Mouse (Mus musculus): ENCODE results near the gene Gm2a. TPM values are rescaled to one million over a fixed set of nuclear protein-coding genes. Genes with fewer than 3 reads are reported as not detected.

Gene Gm2a
- polyA plus RNA-seq, 1 experiment from 2014 or later: 23.2 TPM

GRCm38 (mm10) chr11:55137646-55138045 lies 39.7 kb downstream of the Gm2a start:
- no peak overlapping the region for H3K4me2 ChIP-seq
- no peak overlapping the region for H3K9ac ChIP-seq
- ATAC-seq (replicated peaks): no peak

DNA sequence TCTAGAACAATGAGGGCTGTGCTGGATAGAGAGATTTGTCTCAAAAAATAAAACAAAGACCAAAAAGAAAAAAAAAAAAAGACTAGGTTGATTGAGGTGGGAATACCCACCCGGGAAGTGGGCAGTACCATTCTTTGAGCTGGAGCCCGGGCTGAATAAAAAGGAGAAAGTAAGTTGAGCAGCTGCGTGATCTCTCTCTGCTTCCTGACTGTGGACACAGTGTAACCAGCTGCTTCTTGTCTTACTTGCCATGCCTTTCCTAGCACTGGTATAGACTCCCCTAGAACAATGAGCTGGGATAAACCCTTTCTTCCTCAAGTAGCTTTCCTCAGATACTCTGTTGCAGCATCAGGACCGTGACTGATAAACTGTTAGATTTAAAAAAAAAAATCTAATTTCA lies 43.6 kb downstream of the Gm2a start:
- 79% methylated on average over 4 of the region's 4 CpGs for whole genome bisulfite sequencing
- no peaks in the 10 kb centered on the region for H3K9me3 ChIP-seq

More at GRCm38 (mm10) chr11:55137646-55138045, 39.7 kb downstream of the Gm2a start:
- H3K9me3 ChIP-seq: no peaks in the 10 kb centered on the region
- no peak overlapping the region for H3K27ac ChIP-seq
- no peaks in the 10 kb centered on the region for H3K4me1 ChIP-seq
- H3K27me3 ChIP-seq (replicated peaks): no peaks in the 10 kb centered on the region
- H3K4me3 ChIP-seq: no peak overlapping the region
- H3K36me3 ChIP-seq (replicated peaks): no peaks in the 10 kb centered on the region

GRCm38 (mm10) chr11:55144011-55144410 lies 46.1 kb downstream of the Gm2a start:
- Histone ChIP-seq H3K36me3 (replicated peaks) (no peaks in the 10 kb centered on the region), H3K4me2 (no peak overlapping the region), H3K9ac (no peak overlapping the region), H3K27me3 (replicated peaks) (no peaks in the 10 kb centered on the region), H3K4me1 (no peaks in the 10 kb centered on the region), H3K27ac (no peak overlapping the region), H3K9me3 (no peaks in the 10 kb centered on the region), H3K4me3 (no peak overlapping the region)
- 87% methylated on average over 5 of the region's 5 CpGs for WGBS
- ATAC-seq (replicated peaks): no peak

More for the DNA sequence above, 43.6 kb downstream of the Gm2a start:
- no peaks in the 10 kb centered on the region for H3K4me1 ChIP-seq
- no peaks in the 10 kb centered on the region for H3K27me3 ChIP-seq (replicated peaks)
- no peak overlapping the region for H3K4me3 ChIP-seq
- no peak overlapping the region for H3K4me2 ChIP-seq
- H3K36me3 ChIP-seq (replicated peaks): no peaks in the 10 kb centered on the region
- no peak overlapping the region for H3K27ac ChIP-seq
- no peak for ATAC-seq (replicated peaks)
- H3K9ac ChIP-seq: no peak overlapping the region

DNA sequence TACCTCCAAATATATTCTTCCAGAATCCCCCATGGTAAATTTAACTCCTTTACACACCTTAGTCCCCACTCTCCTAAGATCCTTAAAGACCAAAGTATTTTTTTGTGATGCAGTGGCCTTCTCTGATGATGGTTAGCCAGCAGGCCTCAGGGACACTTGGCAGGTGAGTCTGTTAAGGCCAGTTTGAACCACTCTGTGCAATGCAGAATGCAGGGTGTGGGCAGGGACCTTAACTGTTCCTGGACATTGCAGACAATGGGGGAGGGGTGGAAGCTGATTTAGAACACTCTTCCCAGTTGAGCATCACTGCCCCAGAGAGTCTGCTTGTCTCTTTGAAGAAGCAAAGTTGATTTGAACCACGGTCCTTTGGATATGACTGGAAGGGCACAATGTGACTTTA lies 48.9 kb downstream of the Gm2a start:
- H3K4me2 ChIP-seq: no peak overlapping the region
- WGBS: 43% methylated on average over 1 of the region's 1 CpGs
- no peaks in the 10 kb centered on the region for H3K36me3 ChIP-seq (replicated peaks)
- H3K4me3 ChIP-seq: no peak overlapping the region
- H3K9me3 ChIP-seq: no peaks in the 10 kb centered on the region
- no peak overlapping the region for H3K9ac ChIP-seq
- H3K27me3 ChIP-seq (replicated peaks): no peaks in the 10 kb centered on the region
- no peak overlapping the region for H3K27ac ChIP-seq
- no peak for ATAC-seq (replicated peaks)
- H3K4me1 ChIP-seq: no peaks in the 10 kb centered on the region

DNA sequence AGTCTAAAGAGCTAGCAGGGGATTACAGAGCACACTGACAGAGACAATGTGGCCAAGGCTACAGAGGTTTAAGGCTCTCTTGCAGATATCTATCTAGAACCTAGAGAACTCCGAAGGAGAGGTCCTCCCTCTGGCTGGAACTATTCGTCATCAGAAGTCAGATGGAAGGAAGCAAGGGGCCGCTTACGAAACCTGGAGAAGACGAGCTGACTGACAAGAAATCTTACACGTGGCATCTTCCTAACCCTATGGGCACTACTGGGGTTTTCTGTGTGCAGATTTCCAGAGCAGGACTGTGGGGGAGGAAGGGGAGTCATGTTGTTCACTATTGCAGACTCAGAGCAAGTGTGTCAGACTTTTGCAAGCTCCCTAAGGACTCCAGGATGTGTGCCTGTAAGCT lies 49.5 kb downstream of the Gm2a start:
- ATAC-seq (replicated peaks): no peak
- Histone ChIP-seq H3K9me3 (no peaks in the 10 kb centered on the region), H3K4me2 (no peak overlapping the region), H3K27me3 (replicated peaks) (no peaks in the 10 kb centered on the region), H3K36me3 (replicated peaks) (no peaks in the 10 kb centered on the region), H3K27ac (no peak overlapping the region), H3K4me1 (no peaks in the 10 kb centered on the region), H3K4me3 (no peak overlapping the region), H3K9ac (no peak overlapping the region)
- WGBS: 55% methylated on average over 6 of the region's 6 CpGs

GRCm38 (mm10) chr11:55148461-55148860 lies 50.5 kb downstream of the Gm2a start:
- Histone ChIP-seq H3K36me3 (replicated peaks) (no peaks in the 10 kb centered on the region), H3K9ac (no peak overlapping the region), H3K27ac (no peak overlapping the region), H3K4me3 (no peak overlapping the region), H3K27me3 (replicated peaks) (no peaks in the 10 kb centered on the region), H3K9me3 (no peaks in the 10 kb centered on the region), H3K4me2 (no peak overlapping the region), H3K4me1 (no peaks in the 10 kb centered on the region)
- ATAC-seq (replicated peaks): no peak
- WGBS: 81% methylated on average over 4 of the region's 4 CpGs

- Histone ChIP-seq H3K4me3 (no peak within 1 kb of the TSS), H3K4me1 (no peaks in the 10 kb centered on the region), H3K4me2 (no peak within 1 kb of the TSS), H3K9me3 (no peaks in the 10 kb centered on the region), H3K27me3 (replicated peaks) (no peaks in the 10 kb centered on the region), H3K27ac (no peak within 1 kb of the TSS), H3K36me3 (replicated peaks) (no peaks in the 10 kb centered on the region), H3K9ac (no peak within 1 kb of the TSS)
- WGBS: 77% methylated on average over 3 of the region's 3 CpGs
- ATAC-seq (replicated peaks): no peak
Observed at GRCm38 (mm10) chr11:55151608-55152007, 53.7 kb downstream of the Gm2a start, which contains the start of gene Slc36a3. Gene Slc36a3 (minus strand): TSS chr11:55151708.

GRCm38 (mm10) chr11:55154398-55155069 lies 56.6 kb downstream of the Gm2a start:
- Histone ChIP-seq H3K27me3 (replicated peaks) (no peaks in the 10 kb centered on the region), H3K9ac (no peak overlapping the region), H3K4me3 (no peak overlapping the region), H3K27ac (no peak overlapping the region), H3K4me1 (no peaks in the 10 kb centered on the region), H3K4me2 (no peak overlapping the region), H3K9me3 (no peaks in the 10 kb centered on the region), H3K36me3 (replicated peaks) (no peaks in the 10 kb centered on the region)
- 72% methylated on average over 3 of the region's 3 CpGs for WGBS
- no peak for ATAC-seq (replicated peaks)

GRCm38 (mm10) chr11:55155070-55155421 lies 57.1 kb downstream of the Gm2a start:
- Histone ChIP-seq H3K4me1 (no peaks in the 10 kb centered on the region), H3K27ac (no peak overlapping the region), H3K4me3 (no peak overlapping the region), H3K4me2 (no peak overlapping the region), H3K27me3 (replicated peaks) (no peaks in the 10 kb centered on the region), H3K9ac (no peak overlapping the region), H3K36me3 (replicated peaks) (no peaks in the 10 kb centered on the region), H3K9me3 (no peaks in the 10 kb centered on the region)
- ATAC-seq (replicated peaks): no peak
- 88% methylated on average over 6 of the region's 6 CpGs for WGBS

DNA sequence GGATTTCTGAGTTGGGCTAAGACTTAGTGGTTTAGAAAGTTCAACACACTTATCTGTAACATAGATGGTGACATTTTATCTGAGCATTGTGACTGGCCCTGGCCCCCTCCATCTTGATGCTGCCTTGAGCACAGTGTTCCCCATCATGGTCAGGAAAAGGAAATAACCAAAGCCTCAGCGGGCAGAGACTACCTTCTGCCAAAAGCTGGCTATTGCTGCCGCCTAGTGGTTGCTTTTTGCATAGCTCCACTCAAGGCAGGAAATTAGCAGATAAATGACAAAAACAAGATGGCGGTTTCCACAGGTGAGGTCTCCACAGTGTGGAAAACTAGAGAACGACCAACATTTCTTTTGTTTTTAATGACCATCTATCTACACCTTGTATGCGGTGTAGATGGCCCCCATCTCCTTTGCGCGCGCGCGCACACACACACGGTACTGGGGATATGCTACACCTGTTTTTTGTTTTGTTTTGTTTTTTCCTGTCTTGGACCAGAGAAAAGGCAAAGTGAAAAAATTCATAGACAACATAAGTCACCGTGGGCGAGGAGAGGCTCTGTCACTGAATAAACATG lies 61.0 kb downstream of the Gm2a start:
- Histone ChIP-seq H3K27me3 (replicated peaks) (no peaks in the 10 kb centered on the region), H3K4me1 (no peaks in the 10 kb centered on the region), H3K9me3 (no peaks in the 10 kb centered on the region), H3K4me3 (no peak overlapping the region), H3K9ac (no peak overlapping the region), H3K4me2 (no peak overlapping the region), H3K36me3 (replicated peaks) (no peaks in the 10 kb centered on the region), H3K27ac (no peak overlapping the region)
- no peak for ATAC-seq (replicated peaks)
- WGBS: 54% methylated on average over 13 of the region's 13 CpGs

Other genes with a start within 250 kb of the Gm2a start
- gene Lyrm7, start 237.2 kb upstream of the Gm2a start, polyA plus RNA-seq (2015; fragmentation: Nextera tagmentation; extraction: Ambion mirVana): 11.5 and 14.1 TPM in 2 replicates
- 589 and 658 TPM in 2 replicates for gene Hint1, start 231.7 kb upstream of the Gm2a start, polyA plus RNA-seq (2015; fragmentation: Nextera tagmentation; extraction: Ambion mirVana)
- gene Gpx3, start 195.7 kb upstream of the Gm2a start, polyA plus RNA-seq (2015; fragmentation: Nextera tagmentation; extraction: Ambion mirVana): 26.5 and 30.0 TPM in 2 replicates
- 15.4 and 16.4 TPM in 2 replicates for gene Tnip1, start 135.2 kb upstream of the Gm2a start, polyA plus RNA-seq (2015; fragmentation: Nextera tagmentation; extraction: Ambion mirVana)
- gene Anxa6, start 64.7 kb upstream of the Gm2a start, polyA plus RNA-seq (2015; fragmentation: Nextera tagmentation; extraction: Ambion mirVana): 42.2 and 48.0 TPM in 2 replicates
- gene Ccdc69, start 20.0 kb upstream of the Gm2a start, polyA plus RNA-seq (2015; fragmentation: Nextera tagmentation; extraction: Ambion mirVana): 0.34 and 0.36 TPM in 2 replicates
- not detected in 2 replicates for gene Slc36a3, start 53.6 kb downstream of the Gm2a start, polyA plus RNA-seq (2015; fragmentation: Nextera tagmentation; extraction: Ambion mirVana)
- gene Slc36a2, start 87.0 kb downstream of the Gm2a start, polyA plus RNA-seq (2015; fragmentation: Nextera tagmentation; extraction: Ambion mirVana): 0.24 and 0.28 TPM in 2 replicates
- gene Slc36a1, start 106.2 kb downstream of the Gm2a start, polyA plus RNA-seq (2015; fragmentation: Nextera tagmentation; extraction: Ambion mirVana): 3.9 and 4.3 TPM in 2 replicates
- 0.09 and 0.12 TPM in 2 replicates for gene Fat2, start 238.4 kb downstream of the Gm2a start, polyA plus RNA-seq (2015; fragmentation: Nextera tagmentation; extraction: Ambion mirVana)

All from midbrain, embryonic 15.5 days (tissue).